Mouse (Mus musculus) limb, embryonic 14.5 days (tissue): ENCODE results near the gene Aspg. TPM values are rescaled to one million over a fixed set of nuclear protein-coding genes. Genes with fewer than 3 reads are reported as not detected.
A peak's percentile ranks its signal among the peaks of the same experiment; 100 is the strongest.

Experiments
- ATAC-seq: fragments of 200-750 bp; cut with Nextera tagmentation; 2 replicates; pipeline ENCODE4 v1.8.0; 2017; ENCODE audit warnings: low read depth, moderate number of reproducible peaks, moderate TSS enrichment; ENCODE audit not compliant: low FRiP score
- DNase-seq: peaks from one replicate; pipeline ENCODE4 v3.0.0-alpha.2; 2015; ENCODE audit warnings: low spot score
- H3K27ac ChIP-seq: fragments of 300-500 bp; sonication (generic); replicated peaks from 2 replicates; pipeline ENCODE4 v1.5.1; 2014; ENCODE audit warnings: low read depth, mild to moderate bottlenecking, low read length, moderate library complexity, mixed read lengths
- H3K27me3 ChIP-seq: fragments of 300-500 bp; sonication (generic); 2 replicates; pipeline ENCODE4 v1.6.1; 2014; ENCODE audit warnings: low read length, mixed read lengths; ENCODE audit not compliant: control insufficient read depth, insufficient read depth
- H3K36me3 ChIP-seq: fragments of 300-500 bp; sonication (generic); 2 replicates; pipeline ENCODE4 v1.6.1; 2014; ENCODE audit warnings: mild to moderate bottlenecking, low read length, moderate library complexity, mixed read lengths; ENCODE audit not compliant: control insufficient read depth, insufficient read depth
- H3K4me1 ChIP-seq: fragments of 300-500 bp; sonication (generic); 2 replicates; pipeline ENCODE4 v1.6.1; 2014; ENCODE audit warnings: antibody characterized with exemption, low read length, mixed read lengths; ENCODE audit not compliant: control insufficient read depth, insufficient read depth
- H3K4me2 ChIP-seq: fragments of 300-500 bp; sonication (generic); replicated peaks from 2 replicates; pipeline ENCODE4 v1.6.1; 2014; ENCODE audit warnings: low read depth, mild to moderate bottlenecking, low read length, moderate library complexity; ENCODE audit not compliant: severe bottlenecking
- H3K4me3 ChIP-seq: fragments of 300-500 bp; sonication (generic); replicated peaks from 2 replicates; pipeline ENCODE4 v1.5.1; 2014; ENCODE audit warnings: low read length
- H3K9ac ChIP-seq: fragments of 300-500 bp; sonication (generic); 2 replicates; pipeline ENCODE4 v1.6.1; 2014; ENCODE audit warnings: mild to moderate bottlenecking, low read depth, low read length, moderate library complexity; ENCODE audit not compliant: severe bottlenecking
- H3K9me3 ChIP-seq: fragments of 300-500 bp; sonication (generic); 2 replicates; pipeline ENCODE4 v1.6.1; 2016; ENCODE audit warnings: low read length; ENCODE audit not compliant: control insufficient read depth
- POLR2A ChIP-seq: fragments of 200-500 bp; IDR thresholded peaks from 2 replicates; pipeline ENCODE4 v1.8.0; 2012; ENCODE audit warnings: inconsistent platforms, mild to moderate bottlenecking, moderate library complexity, borderline replicate concordance; ENCODE audit not compliant: insufficient read depth, insufficient read length; ENCODE audit errors: extremely low read depth
- WGBS: fragments of 180-500 bp; shearing (Covaris S2); extraction: QIAGEN DNeasy Blood & Tissue Kit; methylation state at CpG from one replicate; pipeline ENCODE4 v1.1.7; 2014; 5-methylcytosine and 5-hydroxymethylcytosine counted together
- polyA plus RNA-seq, 2 experiments: library from polyadenylated mRNA; depleted of rRNA in 1 of 2; stranded (reverse) in 1 of 2; unstranded in 1 of 2; fragments of >200 nt; fragmentation: Nextera tagmentation in 1 of 2; extraction: Ambion mirVana in 1 of 2; gene quantifications; 2 replicates each; pipeline versions ENCODE4 v1.2.1 to v1.2.3; 2012 to 2014

Aspg gene
- polyA plus RNA-seq, 2 experiments = 2.5 to 4.7 TPM

DNA sequence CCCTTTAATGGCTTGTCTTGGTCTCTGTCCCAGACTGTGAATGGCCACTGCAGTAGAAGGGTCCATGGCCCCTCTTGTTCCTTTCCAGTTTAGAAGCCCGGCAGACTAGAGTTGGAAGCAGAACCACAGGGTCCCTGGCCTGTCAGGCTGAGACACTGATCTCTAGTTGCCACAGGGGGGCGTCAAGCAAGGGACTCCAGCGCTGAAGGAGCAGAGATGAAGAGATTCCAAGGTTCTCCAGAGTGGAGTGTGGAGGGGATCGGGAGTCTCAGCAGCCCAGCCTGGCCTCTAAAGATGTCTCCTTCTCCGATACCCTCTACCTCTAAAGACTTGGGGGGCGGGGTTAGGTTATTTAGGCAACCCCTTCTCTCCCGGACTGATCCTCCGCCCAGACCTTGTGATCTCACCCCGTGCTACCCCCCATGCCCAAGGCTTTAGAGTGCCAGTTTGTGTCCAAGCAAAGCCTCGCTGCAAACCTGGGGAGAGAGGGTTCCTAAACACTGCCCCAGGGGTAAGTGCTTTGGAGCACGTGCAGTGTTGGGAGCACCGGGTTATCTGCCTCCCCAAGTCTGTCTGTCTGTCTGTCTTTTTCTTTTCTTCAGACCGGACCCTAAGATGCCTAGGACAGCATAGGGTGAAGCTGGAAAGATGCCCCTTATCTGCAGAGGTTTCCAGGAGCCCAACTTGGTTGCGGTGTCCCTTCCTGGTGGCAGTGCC is 36.8 kb downstream of the Aspg start:
- 5% methylated on average over 14 of the region's 14 CpGs for WGBS
- Histone ChIP-seq H3K4me3 (peak overlapping the region; percentile 52), H3K9me3 (no peaks in the 10 kb centered on the region), H3K36me3 (no peaks in the 10 kb centered on the region), H3K4me1 (peaks cover 31% of the 10 kb centered on the region; the same call in 1 of the 2 replicates), H3K27ac (no peak overlapping the region), H3K9ac (no peak overlapping the region), H3K4me2 (peak overlapping the region; percentile 88), H3K27me3 (peaks cover 42% of the 10 kb centered on the region)
- ATAC-seq (no peak), DNase-seq (no peak)
- TF ChIP-seq POLR2A = no peak

DNA sequence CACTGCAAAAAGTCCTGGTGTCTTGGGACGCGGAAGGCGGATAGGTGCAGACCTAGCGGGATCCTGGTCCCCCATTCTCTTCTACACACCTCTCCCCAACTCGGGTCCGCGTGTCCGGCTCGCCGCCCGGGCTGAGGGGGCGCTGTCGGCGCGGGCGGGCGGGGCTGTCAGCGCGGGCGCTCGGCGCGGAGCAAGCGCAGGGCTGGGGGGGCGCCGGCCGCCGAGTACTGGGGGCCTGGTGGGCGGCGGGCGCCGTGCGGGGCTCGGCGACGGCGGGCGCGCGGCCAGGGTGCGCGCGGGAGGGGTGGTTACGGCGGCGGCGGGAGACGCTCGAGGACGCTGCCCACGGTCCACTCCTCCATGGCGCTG is 37.3 kb downstream of the Aspg start:
- Histone ChIP-seq H3K4me3 (peak overlapping the region; percentile 52), H3K9me3 (no peaks in the 10 kb centered on the region), H3K4me2 (peak overlapping the region; percentile 88), H3K36me3 (no peaks in the 10 kb centered on the region), H3K27ac (no peak overlapping the region), H3K9ac (no peak overlapping the region), H3K4me1 (peaks cover 35% of the 10 kb centered on the region; the same call in 1 of the 2 replicates), H3K27me3 (peaks cover 42% of the 10 kb centered on the region)
- TF ChIP-seq POLR2A = no peak
- no peak for DNase-seq
- 0% methylated on average over 17 of the region's 52 CpGs for WGBS
- no peak for ATAC-seq

DNA sequence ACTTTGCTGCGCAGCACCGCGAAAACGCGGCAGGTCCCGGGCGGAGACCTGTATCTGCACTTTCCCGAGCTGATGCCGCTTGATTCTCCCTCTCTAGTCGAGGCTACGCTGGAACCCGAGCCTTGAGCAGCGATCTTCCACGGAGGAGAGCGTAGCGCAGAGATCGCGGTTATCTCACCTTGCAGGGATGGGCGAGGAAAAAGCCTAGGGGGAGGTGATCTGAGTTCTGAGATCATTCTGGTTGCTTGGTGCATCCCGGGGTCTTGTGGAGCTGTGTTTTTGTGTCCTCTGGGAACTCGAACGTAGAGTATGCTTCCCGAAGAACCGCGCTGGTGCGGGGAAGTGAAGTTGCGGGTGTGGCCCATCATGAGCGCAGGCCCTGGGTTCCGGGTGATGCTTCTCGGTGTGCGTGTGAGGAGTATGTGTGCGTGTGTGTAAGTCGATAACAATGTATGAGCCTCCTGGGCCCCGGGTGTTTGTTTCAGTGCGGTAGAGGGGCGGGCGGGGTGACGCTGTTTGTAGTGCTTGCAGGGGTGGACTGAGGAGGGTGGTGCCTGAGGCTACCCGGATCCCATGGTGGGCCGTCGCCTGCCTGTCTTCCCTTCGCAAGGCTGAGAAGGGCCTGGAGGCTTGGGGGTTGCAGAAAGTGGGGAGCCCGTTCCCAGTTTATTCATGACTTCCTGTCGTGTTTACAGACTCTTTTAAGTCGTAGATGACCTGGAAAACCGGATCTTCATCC is 38.1 kb downstream of the Aspg start:
- WGBS = 1% methylated on average over 43 of the region's 46 CpGs
- Histone ChIP-seq H3K27me3 (peaks cover 42% of the 10 kb centered on the region), H3K4me3 (peak overlapping the region; percentile 52), H3K36me3 (no peaks in the 10 kb centered on the region), H3K9me3 (no peaks in the 10 kb centered on the region), H3K4me2 (peak overlapping the region; percentile 88), H3K9ac (no peak overlapping the region), H3K4me1 (peaks cover 40% of the 10 kb centered on the region), H3K27ac (no peak overlapping the region)
- TF ChIP-seq POLR2A = no peak
- ATAC-seq (no peak), DNase-seq (no peak)

DNA sequence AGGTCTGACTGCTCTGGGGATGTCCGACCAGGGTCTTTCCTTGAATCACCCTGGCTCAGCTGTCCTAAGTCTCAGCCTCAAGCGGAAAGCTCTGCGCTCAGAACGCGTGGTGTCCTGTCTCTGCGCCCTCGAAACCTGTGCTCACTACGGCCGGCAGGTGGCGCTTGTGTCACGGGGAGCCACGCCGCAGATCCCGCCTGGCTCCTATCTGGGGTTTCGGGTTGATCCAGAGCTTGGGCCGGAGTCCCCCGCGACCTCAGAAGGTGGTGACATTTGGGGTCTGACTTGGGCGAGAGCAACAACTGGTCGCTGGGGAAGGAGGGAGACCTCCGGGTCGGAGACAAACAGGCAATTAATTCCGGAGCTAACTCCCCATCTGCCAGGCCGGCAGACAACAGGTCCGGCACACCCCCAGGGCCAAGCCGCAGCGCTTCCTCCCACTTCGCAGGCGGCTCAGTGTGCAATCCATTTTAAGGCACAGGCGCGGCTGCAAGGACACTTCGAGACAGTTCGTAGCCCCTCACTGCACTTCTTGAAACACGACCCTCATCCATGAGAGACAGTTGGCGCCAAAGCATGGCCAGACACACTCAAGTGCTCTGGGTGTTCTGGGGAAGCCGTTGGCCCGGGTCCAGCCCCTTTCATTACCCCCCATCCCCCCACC is 38.9 kb downstream of the Aspg start:
- H3K9ac ChIP-seq = no peak overlapping the region
- H3K27me3 ChIP-seq = peaks cover 42% of the 10 kb centered on the region
- H3K4me2 ChIP-seq = peak overlapping the region; percentile 88
- no peak overlapping the region for H3K27ac ChIP-seq
- peak; percentile 73 for ATAC-seq
- peak; percentile 70 for DNase-seq
- peak overlapping the region; percentile 52 for H3K4me3 ChIP-seq
- no peak for TF ChIP-seq POLR2A
- no peaks in the 10 kb centered on the region for H3K36me3 ChIP-seq
- peaks cover 48% of the 10 kb centered on the region for H3K4me1 ChIP-seq
- H3K9me3 ChIP-seq = no peaks in the 10 kb centered on the region
- under 1% methylated on average over 37 of the region's 37 CpGs for WGBS
